Mouse (Mus musculus) adipocyte (in vitro differentiated cells): Measurements from ENCODE around the gene Bub1b.
"Not testable (repeated sequence)": the region's sequence is repeated elsewhere in the genome, so short reads cannot be mapped to it uniquely, and the experiment has no call there.

Experiments
- DNase-seq: peaks from one replicate; pipeline ENCODE4 v3.0.0-alpha.2; 2016; ENCODE audit warnings: low spot score

The Bub1b gene

GRCm38 (mm10) chr2:118597673-118598568, at the start of gene Bub1b:
Bub1b (plus strand) TSS chr2:118598211.
- peak; percentile 94 for DNase-seq

DNA sequence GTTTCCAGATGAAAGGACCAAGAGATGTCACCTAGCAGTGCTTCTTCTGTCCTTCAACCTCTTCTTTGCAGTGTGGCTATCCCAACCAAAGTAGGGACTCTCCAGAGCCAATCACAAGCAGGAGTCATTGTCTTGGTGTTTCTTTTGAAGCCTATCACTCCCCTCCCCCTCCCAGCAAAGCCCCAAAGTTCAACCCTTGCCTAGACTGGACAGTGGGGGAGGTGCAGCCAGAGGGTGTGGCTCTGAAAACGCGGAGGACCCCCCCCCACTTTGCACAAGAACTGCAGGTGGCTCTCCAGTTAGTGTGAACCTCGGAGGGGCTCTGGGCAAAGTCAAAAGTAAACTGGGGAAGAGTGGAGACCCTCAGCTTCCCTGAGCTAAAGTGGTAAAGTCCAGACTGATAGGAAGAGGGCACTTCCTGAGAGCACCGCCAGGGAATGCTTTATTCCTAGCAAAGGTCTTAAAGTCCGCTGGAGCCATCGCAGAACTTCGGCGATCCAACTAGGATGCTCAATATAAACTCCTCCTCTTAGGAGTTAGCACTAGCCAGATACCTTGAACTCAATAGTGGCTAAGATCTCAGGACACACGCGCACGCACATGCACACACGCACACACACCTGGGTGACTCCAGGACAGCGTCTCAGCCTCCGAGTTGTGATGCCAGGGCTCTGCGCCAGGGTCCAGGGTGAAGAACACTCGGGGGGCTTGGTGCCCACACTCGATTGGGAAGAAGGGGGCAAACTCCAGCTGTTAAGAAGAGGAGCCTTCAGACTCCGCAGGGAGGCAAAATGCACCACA, 49.4 kb upstream of the Bub1b start:
- DNase-seq = no peak

DNA sequence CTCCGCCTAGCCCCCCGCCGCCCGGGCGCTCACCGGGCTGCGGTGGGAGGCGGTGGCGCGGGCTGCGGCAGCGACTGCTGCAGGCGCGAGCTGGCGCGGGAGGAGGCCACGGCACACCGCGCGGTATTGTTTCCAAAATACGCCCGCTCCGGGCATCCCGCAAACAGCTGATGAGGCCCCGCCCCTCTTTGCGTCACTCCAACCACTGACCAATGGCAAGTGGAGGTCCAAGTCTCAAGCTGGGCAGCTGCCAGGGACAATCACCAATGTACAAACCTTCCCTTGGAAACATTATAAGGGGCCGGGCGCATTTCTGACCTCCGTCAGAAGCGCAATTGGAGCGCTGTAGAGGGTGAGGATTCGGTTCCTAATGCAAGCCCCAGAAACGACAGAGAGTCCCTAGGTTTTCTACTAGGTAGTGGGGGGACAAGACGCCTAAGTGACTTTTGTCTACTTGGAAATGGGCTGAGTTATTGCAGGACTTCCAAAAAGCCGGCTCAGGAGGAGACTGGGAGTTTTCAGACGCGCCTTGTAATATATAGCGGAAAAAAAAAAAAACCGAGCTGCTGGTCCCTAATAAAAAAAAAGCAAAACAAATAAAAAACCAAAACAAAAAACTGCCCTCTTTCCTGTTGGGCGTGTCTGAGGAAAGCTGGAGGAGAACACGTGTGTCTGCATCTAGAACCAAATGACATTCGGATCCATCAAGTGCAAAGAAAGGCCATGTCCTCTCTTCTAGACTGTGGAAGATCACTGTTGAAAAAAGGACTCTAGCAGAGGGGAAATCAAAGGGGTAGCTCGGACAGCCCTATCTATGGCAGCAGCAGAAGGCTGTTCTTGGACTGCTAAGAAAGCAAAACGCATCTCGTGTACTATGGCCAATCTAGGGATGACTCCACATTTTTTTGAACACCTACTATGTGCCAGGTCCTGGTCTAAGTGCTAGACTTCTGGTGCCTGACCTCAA, 48.2 kb upstream of the Bub1b start, which contains the start of gene Bmf:
Gene Bmf, minus strand, starts transcription at position 181 of the 967 bp plus-strand sequence.
- peak; percentile 100 for DNase-seq

GRCm38 (mm10) chr2:118551606-118552005, 46.4 kb upstream of the Bub1b start:
- DNase-seq = peak; percentile 70

GRCm38 (mm10) chr2:118554356-118554990, 43.5 kb upstream of the Bub1b start:
- not testable (repeated sequence) for DNase-seq

DNA sequence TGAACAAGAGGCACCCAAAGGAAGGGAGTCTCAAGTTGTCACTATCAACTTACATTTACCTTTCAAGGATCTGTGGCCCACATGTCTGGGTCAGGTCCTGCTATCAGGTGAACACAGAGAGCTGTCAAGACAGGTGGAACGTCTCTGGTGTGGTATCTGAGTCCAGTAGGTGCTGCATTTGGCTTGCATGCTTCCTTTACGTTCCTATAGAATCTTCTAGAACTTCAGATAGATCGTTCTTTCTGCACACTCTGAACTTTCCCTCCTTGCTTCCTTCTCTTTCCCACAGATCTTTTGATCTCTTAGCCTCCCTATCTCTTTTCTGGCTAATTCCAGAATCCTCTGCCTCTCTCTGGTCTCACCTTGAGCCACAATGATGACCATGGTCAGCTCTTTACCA, 39.6 kb upstream of the Bub1b start:
- no peak for DNase-seq

- no peak for DNase-seq
Measured at GRCm38 (mm10) chr2:118562015-118562414, 36.0 kb upstream of the Bub1b start.

- no peak for DNase-seq
Measured at GRCm38 (mm10) chr2:118562431-118562830, 35.6 kb upstream of the Bub1b start.

DNA sequence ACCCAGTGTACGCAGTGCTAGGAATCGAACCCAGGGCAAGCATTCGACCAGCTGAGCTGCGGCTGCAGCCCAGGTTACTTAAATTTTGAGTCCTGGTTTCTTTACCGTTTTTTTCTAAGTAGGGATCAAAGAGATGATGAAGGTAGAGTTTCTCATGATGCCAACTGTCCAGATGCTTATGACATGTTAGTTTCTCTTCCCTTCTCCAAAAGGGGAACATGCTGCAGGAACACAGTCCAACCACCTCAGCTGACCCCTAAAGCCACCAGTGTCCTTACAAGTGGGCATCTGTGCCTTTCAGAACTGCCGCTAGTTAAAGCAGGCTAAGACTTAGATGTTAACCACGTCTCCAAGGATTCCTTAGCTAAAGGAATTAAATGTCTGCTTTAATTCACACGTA, 30.8 kb upstream of the Bub1b start:
- no peak for DNase-seq

GRCm38 (mm10) chr2:118570939-118571338, 27.1 kb upstream of the Bub1b start:
- peak; percentile 72 for DNase-seq

- DNase-seq = no peak
Measured at GRCm38 (mm10) chr2:118572183-118572836, 25.7 kb upstream of the Bub1b start.

- no peak for DNase-seq
Measured at GRCm38 (mm10) chr2:118573135-118573534, 24.9 kb upstream of the Bub1b start.

- no peak for DNase-seq
Measured at GRCm38 (mm10) chr2:118586013-118586412, 12.0 kb upstream of the Bub1b start.

GRCm38 (mm10) chr2:118587686-118588085, 10.3 kb upstream of the Bub1b start:
- DNase-seq = no peak

DNA sequence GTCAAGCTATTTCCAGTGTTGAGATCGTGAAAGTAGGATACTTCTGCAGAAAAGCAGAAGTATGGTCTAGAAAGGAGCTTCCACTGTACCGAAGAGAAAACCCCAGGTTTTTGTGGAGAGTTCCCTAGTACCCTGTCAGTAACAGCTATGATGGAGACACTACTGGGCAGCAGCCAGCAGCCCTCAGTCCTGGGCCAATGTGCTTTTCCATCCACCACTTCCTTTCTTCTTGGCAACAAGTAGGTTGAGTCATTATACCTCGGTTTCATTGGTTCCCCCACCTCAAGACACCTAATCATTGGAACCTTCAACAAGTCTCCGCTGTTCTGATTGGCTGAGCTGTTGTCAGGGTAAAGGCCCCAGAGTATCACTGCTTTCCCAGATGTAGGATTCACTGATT, 6.9 kb upstream of the Bub1b start:
- DNase-seq = no peak

GRCm38 (mm10) chr2:118599087-118599486, 1.1 kb downstream of the Bub1b start:
- DNase-seq = no peak

- no peak for DNase-seq
Measured at GRCm38 (mm10) chr2:118601599-118602263, 3.7 kb downstream of the Bub1b start.

DNA sequence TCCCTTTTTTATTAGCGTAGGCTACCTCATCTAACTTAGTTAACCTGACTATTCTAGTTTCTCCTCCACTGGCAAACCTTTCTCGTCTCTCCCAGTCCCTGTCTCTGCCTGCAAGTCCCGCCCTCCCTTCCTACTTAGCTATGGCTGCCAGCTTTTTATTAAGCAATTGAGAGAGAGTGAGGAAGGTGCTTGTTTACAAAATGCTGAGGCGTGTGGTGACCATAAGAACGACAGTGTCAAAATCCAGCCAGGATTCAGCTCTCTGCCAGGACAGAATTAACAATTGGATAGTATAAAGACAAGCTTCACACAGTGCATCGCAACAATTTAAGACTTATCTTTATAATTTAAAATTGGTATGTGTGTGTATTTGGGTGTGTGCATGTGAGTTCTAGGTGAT, 6.1 kb downstream of the Bub1b start:
- DNase-seq = peak; percentile 55

DNA sequence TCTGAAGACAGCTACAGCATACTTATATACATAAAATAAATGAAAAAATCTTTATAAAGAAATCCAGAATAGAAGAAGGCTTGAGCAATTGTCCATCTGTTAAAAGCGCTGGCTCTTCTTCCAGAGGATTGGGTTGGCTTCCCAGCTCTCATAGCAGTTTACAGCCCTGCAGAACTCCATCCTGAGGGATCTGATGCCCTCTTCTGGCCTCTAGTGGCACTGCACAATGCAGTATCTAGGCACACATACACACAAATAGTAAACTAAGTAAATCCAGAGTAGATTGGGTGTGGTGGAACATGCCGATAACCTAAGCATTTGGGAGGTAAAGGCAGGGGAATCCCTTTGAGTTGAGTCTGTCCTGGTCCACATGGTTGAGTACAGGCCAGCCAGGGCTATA, 8.0 kb downstream of the Bub1b start:
- DNase-seq = no peak

DNA sequence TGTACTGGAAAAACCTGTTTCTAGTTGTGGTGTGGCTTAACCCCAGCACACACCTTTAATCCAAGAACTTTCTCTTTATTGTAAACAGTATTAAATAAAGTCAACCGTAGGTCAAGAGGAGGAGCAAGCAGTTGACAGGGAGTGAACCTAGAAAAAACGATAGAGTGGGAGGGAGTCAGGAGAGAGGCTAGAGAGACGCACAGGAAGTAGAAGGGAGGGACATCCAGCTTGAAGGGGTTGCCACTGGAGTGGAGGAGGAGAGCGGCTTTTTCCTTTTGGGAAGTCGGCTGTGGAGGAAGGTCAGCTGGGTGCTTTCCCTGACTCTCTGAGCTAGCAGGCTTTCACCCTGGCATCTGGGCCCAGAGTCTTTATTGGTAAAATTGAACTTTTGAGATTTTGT, 9.0 kb downstream of the Bub1b start:
- DNase-seq = no peak
